Mouse (Mus musculus): ENCODE data around the gene Bhmt.
"Not testable (repeated sequence)": the region's sequence is repeated elsewhere in the genome, so short reads cannot be mapped to it uniquely, and the experiment has no call there.

Gene Bhmt

GRCm38 (mm10) chr13:93608476-93608875 is 29.3 kb downstream of the Bhmt start:
- no peak for DNase-seq (ENCODE audit: low read depth, low spot score)

- no peak for DNase-seq (ENCODE audit: low read depth, low spot score)
Measured at GRCm38 (mm10) chr13:93607701-93608100, 30.1 kb downstream of the Bhmt start.

- DNase-seq (ENCODE audit: low read depth, low spot score) = no peak
Measured at GRCm38 (mm10) chr13:93606868-93607578, 30.7 kb downstream of the Bhmt start.

GRCm38 (mm10) chr13:93604698-93605097 is 33.1 kb downstream of the Bhmt start:
- no peak for DNase-seq (ENCODE audit: low read depth, low spot score)

DNA sequence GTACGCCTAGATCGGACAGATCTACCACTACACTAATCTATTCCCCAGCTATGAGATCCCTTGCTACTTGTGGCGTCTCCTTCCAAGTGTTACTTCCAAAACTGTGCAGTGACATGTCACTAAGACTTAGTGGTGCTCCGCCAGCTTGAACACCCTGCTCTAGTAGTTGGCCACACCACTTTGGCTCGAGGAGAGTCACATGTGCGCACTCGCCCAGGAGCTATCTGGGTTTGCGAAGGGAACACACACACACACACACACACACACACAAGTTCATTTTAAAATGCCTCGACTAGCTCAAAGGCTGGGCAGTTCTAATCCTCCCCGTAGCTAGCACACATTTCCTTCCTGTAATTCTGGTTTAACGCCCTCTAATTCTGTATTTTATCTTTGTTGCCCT is 36.2 kb downstream of the Bhmt start:
- DNase-seq (ENCODE audit: low read depth, low spot score) = no peak

- DNase-seq (ENCODE audit: low read depth, low spot score) = no peak
Measured at GRCm38 (mm10) chr13:93593040-93593699, 44.6 kb downstream of the Bhmt start.

- not testable (repeated sequence) for DNase-seq (ENCODE audit: low read depth, low spot score)
Measured at GRCm38 (mm10) chr13:93582526-93582925, 55.2 kb downstream of the Bhmt start.

DNA sequence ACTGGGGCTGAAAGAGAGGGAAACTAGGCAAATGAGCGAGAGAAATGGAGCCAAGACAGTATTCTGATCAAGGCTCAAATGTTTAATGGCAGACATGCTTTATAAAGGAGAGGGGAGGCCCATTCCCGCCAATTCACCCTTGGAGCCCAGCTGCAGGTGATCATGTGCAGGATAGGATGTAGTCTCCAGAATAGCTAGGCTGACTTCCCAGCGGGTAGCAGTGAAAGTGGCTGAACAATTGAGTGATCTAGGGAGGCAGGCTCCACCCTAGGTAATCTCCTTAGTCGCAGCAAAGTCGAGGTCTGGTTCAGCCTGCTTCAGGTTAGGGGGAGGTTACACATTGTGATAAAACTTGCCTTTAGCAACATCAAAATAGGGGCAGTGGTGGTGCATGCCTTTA is 57.3 kb downstream of the Bhmt start:
- no peak for DNase-seq (ENCODE audit: low read depth, low spot score)

GRCm38 (mm10) chr13:93569676-93570075 is 68.1 kb downstream of the Bhmt start:
- DNase-seq (ENCODE audit: low read depth, low spot score) = no peak

Measured in embryo, embryonic 11.5 days (tissue).